Mouse (Mus musculus) monocyte, adult 2 months (primary cell): ENCODE data around the gene Olig2.
"Not testable (repeated sequence)": the region's sequence is repeated elsewhere in the genome, so short reads cannot be mapped to it uniquely, and the experiment has no call there.

Experiments used
- DNase-seq, 2 experiments: peaks; one replicate each; pipeline ENCODE4 v3.0.0; 2022; ENCODE audit warnings: low spot score in 2 of 2, low read depth in 1 of 2

The Olig2 gene

GRCm38 (mm10) chr16:91226038-91226882 lies 1.0 kb downstream of the Olig2 start:
- no peak for DNase-seq

- DNase-seq: no peak
Measured at GRCm38 (mm10) chr16:91226883-91227759, 1.9 kb downstream of the Olig2 start.

GRCm38 (mm10) chr16:91227760-91228043 lies 2.4 kb downstream of the Olig2 start:
- no peak for DNase-seq

GRCm38 (mm10) chr16:91228238-91229071 lies 3.2 kb downstream of the Olig2 start:
- no peak for DNase-seq

GRCm38 (mm10) chr16:91229072-91229348 lies 3.8 kb downstream of the Olig2 start:
- DNase-seq: no peak

- DNase-seq: no peak
Measured at GRCm38 (mm10) chr16:91229643-91230042, 4.4 kb downstream of the Olig2 start.

- no peak for DNase-seq
Measured at GRCm38 (mm10) chr16:91231781-91232469, 6.7 kb downstream of the Olig2 start.

- no peak for DNase-seq
Measured at GRCm38 (mm10) chr16:91232470-91233240, 7.4 kb downstream of the Olig2 start.

GRCm38 (mm10) chr16:91233241-91233944 lies 8.1 kb downstream of the Olig2 start:
- DNase-seq: no peak

GRCm38 (mm10) chr16:91239024-91239423 lies 13.8 kb downstream of the Olig2 start:
- no peak for DNase-seq

- DNase-seq: no peak
Measured at GRCm38 (mm10) chr16:91246292-91246691, 21.0 kb downstream of the Olig2 start.

- DNase-seq: not testable (repeated sequence)
Measured at GRCm38 (mm10) chr16:91255419-91256164, 30.3 kb downstream of the Olig2 start.

GRCm38 (mm10) chr16:91258956-91259355 lies 33.7 kb downstream of the Olig2 start:
- no peak for DNase-seq

- DNase-seq: no peak
Measured at GRCm38 (mm10) chr16:91260861-91261260, 35.6 kb downstream of the Olig2 start.

GRCm38 (mm10) chr16:91262467-91263220 lies 37.4 kb downstream of the Olig2 start:
- DNase-seq: no peak

- DNase-seq: no peak
Measured at GRCm38 (mm10) chr16:91265972-91266371, 40.7 kb downstream of the Olig2 start.

- no peak for DNase-seq
Measured at GRCm38 (mm10) chr16:91268724-91269452, 43.6 kb downstream of the Olig2 start.
